Mouse (Mus musculus) yolk sac, embryonic 10.5 days (tissue): ENCODE measurements at regions not wholly inside any gene's neighbourhood (a gene's known extent, or its start where the extent isn't known, plus 50 kb on each side); places are given as distances from the start of the nearest gene placed in this dataset.

Experiments
- DNase-seq: peaks from one replicate; pipeline ENCODE4 v3.0.0-alpha.2; 2017; ENCODE audit warnings: low spot score

- peak; percentile 6 for DNase-seq
Observed at GRCm38 (mm10) chr17:47225306-47226269, 143.1 kb upstream of the Mrps10 start.

DNA sequence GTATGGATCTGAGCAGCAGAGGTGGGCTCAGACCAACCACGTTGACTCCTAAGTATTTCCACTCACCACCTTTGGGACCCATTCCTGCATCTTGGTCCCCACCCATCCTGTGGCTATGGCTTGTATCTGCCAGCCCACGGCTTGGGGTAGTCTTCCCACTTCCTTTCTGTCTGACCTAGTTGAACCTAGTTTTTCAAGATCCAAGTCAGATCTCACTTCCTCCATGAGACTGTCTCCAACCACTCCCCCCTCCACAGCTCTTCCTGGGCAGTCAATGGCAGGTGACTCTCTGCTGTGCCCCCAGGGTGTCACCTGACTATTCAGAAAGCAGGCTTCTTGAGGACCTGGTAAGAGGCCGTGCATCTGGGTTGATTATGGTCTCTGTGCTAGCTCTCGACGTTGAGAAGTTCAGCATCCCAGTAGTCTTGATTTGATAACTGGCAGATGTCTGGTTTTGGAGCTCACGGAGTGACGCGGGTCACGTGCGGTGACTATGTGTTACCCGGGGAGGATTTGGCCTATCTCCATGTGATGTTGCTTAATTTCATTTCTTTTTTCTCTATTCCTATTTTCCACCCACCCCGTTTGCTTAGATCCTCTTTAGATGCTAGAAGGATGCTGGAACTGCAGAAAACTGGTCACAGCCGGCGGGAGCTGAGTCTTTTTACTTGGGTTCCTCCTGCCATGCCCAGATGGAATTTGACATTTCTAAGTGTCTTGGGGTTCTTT lies 147.5 kb upstream of the Mrps10 start:
- DNase-seq: no peak

DNA sequence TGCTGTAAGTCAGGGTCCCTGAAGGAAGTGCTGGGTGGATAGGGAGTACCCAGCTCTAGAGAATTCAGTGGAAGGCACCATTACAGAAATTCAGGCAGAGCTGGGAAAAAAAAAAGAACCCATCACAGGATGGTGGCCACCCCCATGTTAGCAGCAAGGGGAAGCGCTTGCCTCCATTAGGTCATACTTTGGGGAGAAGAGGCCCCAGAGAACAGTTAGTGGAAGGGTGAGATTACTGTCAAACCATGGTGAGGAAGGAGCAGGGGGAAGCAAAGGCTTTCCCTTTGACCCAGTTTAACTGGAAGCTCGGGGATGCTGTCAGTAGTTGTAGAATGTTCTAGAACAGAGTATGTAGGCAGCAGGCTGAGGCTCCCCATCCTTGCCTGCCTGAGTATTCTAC lies 148.8 kb upstream of the Mrps10 start:
- no peak for DNase-seq

DNA sequence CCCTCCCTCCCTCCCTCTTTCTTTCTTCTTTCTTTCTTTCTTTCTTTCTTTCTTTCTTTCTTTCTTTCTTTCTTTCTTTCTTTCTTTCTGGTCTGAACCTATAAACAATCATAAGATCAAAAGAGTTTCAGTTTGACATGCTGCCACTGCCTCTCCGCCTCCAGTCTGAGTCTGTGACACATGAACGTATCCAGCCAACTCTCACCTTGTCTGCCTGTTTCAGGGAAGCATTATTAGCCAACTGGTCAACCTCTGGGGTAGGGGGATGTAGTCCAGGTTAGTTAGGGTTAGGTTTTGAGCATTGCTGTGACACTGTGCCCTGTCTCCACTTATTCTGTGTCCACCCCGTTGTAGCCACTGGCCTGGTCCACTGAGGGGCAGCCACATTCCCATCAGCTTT lies 152.2 kb upstream of the Mrps10 start:
- no peak for DNase-seq

DNA sequence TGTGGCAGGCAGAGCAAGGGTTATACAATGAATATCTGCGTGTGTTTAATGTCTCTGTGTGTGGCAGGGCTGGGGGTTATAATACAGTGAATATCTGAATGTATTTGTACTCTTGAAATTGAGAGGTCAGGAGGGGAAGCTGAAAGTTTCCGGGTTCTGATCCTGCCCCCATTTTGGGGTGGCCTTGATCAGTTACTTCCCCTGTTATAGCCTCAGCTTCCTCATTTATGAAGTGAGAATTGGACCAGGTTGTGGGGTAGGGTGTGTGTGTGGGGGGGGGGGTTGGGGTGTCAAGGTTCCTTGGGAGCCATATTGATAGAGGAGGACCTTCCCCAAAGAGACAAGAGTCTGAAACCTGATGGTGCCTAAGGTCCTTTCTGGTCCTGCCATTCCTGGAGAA lies 152.8 kb upstream of the Mrps10 start:
- DNase-seq: no peak

DNA sequence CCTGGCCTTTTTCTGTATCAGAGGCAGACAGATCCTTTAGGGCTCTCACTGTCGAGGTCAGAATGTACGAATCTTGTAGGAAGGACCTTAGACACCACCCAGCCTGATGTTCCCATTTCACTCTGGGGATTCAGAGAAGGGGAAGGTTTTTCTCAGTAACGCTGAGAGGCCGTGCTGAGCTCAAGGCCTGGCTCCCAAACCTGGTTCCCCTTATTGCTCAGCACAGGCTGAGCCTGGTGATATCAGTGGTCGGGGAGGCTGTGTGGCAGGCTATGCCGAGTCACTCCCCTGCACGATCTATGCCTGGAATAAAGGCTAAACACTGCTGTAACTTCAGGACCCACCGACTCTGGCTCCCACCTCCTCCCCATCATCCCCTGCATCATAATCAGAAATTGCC lies 154.6 kb upstream of the Mrps10 start:
- no peak for DNase-seq

- DNase-seq: no peak
Observed at GRCm38 (mm10) chr17:47210441-47211196, 158.1 kb upstream of the Mrps10 start.

DNA sequence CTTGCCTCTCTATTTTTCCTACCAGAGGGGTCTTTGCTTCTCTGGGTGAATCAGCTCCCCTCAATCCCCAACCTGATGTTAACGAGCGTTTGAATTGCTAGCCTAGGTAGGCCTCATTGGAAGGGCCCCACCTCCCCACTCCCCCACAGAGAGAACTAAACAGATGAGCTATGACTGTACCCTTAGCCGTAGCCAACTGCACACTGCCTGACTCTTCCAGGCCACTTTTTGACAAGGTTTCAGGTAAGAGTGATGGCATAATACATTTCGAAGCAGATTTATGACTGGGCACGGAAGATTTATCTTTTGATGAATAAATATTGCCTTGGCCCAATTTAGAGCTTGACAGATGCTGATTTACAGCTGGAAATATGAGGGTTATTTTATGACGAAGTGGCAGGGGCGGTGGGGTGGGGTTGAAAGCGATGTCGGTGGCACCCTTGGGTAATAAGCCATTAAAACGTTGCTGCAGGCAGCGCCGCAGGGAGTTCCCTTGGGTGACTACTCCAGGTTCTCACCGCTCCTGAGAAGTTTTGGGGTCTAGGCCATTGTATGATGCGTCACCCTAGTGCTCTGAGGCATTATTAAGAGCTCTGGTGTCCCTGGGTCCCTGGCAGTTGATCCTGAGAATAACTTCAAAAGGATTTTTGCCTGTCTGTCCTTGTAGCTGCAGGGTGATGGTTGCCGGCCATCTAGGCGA lies 159.7 kb upstream of the Mrps10 start:
- no peak for DNase-seq

GRCm38 (mm10) chr17:47207471-47207870 lies 161.2 kb upstream of the Mrps10 start:
- no peak for DNase-seq

DNA sequence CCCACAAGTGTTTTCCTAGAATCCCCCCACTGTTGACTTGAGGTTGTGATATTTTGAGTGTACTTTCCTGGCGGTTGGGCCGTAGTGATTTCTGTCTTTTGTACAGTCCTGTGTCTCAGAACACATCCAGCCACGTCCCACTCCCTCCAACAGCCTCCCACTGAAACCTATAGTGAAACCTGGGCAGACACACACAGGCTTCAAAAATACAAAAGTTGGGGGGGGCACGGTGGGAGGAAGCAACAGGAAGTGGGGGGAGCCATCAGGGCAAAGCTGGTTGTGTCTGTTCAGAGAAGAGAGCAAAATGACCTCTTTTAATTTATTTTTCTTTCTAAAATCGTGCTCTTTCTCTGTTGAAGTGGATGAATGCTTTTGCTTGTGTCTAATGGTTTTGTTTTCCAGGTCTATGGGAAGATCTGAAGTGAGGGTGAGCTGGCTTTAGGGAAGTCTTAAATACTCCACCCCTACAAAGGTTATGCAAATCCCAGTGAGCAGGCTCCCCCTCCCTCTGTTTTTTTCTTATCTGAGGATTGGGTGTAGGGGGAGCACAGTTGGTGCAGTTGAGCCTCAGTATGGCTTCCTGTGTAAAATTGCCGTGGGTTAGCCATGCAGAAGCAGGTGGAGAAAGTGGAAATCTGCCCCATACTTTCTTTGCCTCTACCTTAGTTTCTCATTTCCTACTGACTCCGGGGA lies 164.1 kb upstream of the Mrps10 start:
- DNase-seq: no peak

GRCm38 (mm10) chr17:47199206-47199605 lies 169.5 kb upstream of the Mrps10 start:
- no peak for DNase-seq

- DNase-seq: no peak
Observed at GRCm38 (mm10) chr17:47197957-47198356, 170.7 kb upstream of the Mrps10 start.

DNA sequence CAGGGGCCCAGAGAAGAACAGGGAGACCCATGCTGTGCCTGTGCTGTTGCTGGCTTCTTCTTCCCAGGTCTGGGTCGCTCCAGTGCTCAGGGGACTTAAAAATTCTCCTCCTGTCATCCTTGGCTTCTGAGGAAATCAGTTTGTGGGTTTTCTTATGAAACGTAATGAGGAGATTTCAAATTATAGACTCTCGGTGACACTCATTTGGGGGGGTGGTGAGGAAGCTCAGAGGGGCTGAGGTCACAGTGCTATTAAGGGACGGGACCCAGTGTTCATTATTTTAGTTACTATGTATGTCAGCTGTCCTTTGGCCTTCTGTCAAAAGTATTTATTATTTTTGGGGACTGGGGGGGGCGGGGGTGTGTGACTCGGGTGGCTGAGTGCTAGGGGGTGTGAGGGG lies 171.7 kb upstream of the Mrps10 start:
- DNase-seq: no peak

- peak; percentile 22 for DNase-seq
Observed at GRCm38 (mm10) chr17:47195981-47196380, 172.7 kb upstream of the Mrps10 start.

DNA sequence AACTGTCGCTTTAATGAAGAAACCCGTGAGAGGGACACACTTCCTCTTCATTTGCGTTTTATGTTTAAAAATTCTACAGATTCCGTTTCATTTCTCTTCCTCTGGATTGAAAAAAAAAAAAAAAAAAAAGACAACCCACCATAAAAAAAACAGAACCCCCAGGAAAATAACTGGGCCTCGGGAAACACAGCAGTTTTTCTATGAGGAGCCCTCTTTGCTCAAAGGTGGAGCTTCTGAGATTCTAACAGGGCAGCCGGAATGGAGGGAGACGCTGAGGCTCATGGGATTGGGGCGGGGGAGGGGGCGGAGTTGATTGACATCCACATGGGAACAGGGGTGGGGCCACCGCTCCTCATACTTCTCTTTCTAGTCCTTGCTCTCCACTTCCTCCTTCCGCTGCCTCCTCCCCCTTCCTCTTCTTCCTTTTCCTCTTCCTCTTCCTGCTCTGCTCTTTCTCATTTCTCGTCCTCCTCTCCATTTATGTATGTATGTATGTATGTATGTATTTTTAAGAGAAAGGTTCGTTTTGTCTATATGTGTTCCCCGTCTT lies 174.1 kb upstream of the Mrps10 start:
- no peak for DNase-seq

DNA sequence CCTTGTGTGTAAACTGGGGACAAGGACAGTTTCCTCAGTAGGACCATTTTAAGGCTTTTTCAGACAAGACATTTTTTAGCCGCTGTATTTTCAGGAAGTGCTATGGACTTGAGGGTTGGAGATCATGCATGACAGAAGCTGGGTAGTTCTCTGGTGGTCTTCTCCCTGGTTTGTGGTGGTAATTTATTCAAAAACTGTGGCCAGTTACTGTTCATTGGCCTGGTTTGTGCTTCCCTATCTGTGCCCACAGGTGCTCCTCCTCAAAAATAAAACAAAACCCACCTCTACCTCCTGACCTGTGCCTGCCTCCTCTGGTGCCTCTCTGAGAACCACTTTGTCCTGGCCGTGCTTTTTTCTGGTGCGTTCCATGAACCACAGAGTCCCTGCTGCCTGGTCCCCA lies 177.3 kb upstream of the Mrps10 start:
- DNase-seq: no peak

DNA sequence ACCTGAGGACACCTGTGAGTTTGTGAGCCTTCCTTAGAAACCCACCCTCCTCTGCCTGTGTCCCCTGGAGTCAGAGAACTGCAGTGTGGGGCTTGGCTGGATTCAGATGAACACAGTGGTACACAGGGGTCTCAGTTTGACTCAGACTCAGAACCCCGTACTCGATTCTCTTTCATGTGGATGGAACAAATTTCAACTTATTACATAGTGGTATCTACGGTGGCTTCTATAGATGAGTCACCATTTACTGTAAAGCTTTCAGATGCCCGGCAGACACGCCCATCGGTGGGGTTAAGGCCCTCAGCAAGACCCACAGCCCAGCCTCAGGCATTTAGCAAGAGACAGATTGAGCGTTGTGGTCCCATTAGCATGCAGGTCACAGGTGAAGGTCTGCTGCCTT lies 178.9 kb upstream of the Mrps10 start:
- no peak for DNase-seq

DNA sequence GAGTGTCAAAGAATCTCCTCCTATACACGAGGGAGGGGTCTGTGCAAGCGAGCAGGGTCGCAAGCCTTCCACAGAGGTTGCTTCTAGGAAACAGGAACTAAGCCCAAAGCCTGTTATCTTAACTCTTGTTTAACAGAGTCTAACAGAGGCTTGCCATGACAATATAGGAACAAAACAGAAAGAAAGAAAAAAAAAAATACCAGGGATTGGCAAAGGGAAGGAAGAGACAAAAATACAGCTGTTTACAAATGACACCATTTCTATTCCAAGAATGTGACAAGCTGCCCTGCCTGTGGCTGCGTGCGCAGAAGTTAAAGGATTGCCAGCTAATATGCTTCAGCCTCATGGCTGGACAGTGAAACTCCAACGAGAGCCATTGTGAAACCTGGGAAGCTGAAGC lies 173.8 kb upstream of the Ubr2 start:
- no peak for DNase-seq

- no peak for DNase-seq
Observed at GRCm38 (mm10) chr17:47182118-47182517, 171.8 kb upstream of the Ubr2 start.

GRCm38 (mm10) chr17:47179410-47179809 lies 169.1 kb upstream of the Ubr2 start:
- no peak for DNase-seq

DNA sequence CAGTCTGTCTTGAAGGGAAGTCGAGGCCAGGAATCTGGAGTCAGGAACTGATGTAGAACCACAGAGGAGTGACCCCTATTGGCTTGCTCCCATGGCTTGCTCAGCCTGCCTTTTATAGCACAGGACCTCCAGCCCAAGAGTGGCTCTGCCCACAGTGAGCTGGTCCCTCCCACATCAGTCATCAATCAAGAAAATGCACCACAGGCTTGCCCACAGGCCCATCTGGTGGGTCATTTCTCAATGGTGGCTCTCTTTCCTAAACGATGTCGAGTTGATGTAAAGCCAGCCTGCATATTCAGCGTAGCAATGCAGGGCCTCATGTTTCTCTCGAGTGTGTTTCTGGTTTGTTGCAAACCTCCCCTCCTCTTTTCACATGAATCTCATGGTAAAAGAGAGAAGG lies 168.3 kb upstream of the Ubr2 start:
- no peak for DNase-seq
